8 mouse cellular contexts compared by ENCODE assay signal in the genomic region with DNA sequence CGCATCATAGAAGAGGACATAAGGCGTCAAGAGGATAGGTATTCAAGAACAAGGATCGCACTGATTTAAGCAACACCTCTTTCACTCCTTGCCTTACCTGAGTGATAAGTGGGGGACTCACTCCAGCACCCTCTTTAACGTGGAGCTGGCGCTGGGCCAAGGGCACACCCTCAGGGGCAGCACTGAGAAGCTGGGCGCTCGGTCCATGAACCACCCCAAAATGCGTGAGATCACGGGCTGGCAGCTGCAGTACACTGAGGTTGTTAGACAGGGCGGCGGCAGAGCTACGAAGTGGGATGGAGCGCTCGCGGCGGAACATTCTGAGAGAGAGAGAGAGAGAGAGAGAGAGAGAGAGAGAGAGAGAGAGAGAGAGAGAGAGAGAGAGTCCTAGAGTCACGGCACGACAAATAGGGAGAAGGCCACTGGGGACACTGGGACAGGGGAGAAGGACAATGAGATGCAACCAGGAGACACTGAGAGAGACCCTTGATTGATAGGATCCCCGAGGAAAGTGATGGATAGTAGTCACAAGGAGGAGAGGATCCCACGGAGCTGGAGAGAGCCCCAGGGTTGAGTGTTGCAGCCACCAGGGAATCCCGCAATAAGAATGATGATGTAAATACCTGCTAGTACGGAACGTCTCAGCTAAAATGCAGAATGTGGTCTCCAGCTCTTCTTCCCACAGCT. TPM values are rescaled to one million over a fixed set of nuclear protein-coding genes. Genes with fewer than 3 reads are reported as not detected.
DNase-seq lines count a peak whose midpoint lies in the region; ATAC-seq and TF ChIP-seq lines count a peak whose summit lies in the region.

No protein-coding gene starts in this region.

- 14% methylated on average over 23 of the region's 23 CpGs for WGBS in spleen, adult 2 months
- WGBS in heart, embryonic 16.5 days = 7% methylated on average over 23 of the region's 23 CpGs
- WGBS in liver, embryonic 16.5 days (ENCODE audit: insufficient replicate concordance) = 11% methylated on average over 23 of the region's 23 CpGs

- peak; percentile 47 for DNase-seq in cerebellum, adult 11-12 months
- no peak for DNase-seq in cerebellum, adult 9-10 months
- no peak for DNase-seq in spleen, adult 2 months (ENCODE audit: low read depth in 1 of 2, low spot score in 2 of 2)
- DNase-seq in spleen, adult 12 weeks (ENCODE audit: low spot score) = no peak
- DNase-seq in layer of hippocampus, postnatal 10 days (ENCODE audit: low spot score in 2 of 2) = no peak
- no peak for DNase-seq in layer of hippocampus, adult 11-12 months (ENCODE audit: low spot score)

- no peak overlapping the region for H3K27ac ChIP-seq in spleen, adult 2 months (ENCODE audit: insufficient read depth, low read length)
- H3K27ac ChIP-seq in heart, embryonic 16.5 days (ENCODE audit: low read length) = no peak overlapping the region
- H3K27ac ChIP-seq in liver, embryonic 16.5 days (ENCODE audit: low read length) = no peak overlapping the region

- peak overlapping the region; percentile 68 for H3K9ac ChIP-seq in heart, embryonic 16.5 days (ENCODE audit: low read length)
- H3K9ac ChIP-seq in liver, embryonic 16.5 days (ENCODE audit: low read depth, low read length) = no peak overlapping the region

- no peak for TF ChIP-seq CTCF in spleen, adult 2 months (IDR thresholded peaks at IDR 0.05; ENCODE audit: extremely low read depth, insufficient read depth, insufficient read length, insufficient replicate concordance)

- H3K4me3 ChIP-seq in spleen, adult 2 months (ENCODE audit: extremely low read depth, insufficient read depth, insufficient read length) = peak overlapping the region; percentile 62
- H3K4me3 ChIP-seq in heart, embryonic 16.5 days (ENCODE audit: low read length) = peak overlapping the region; percentile 61
- H3K4me3 ChIP-seq in liver, embryonic 16.5 days (ENCODE audit: low read depth, low read length) = peak overlapping the region; percentile 56

- TF ChIP-seq POLR2A in spleen, adult 2 months (IDR thresholded peaks at IDR 0.05; ENCODE audit: low read depth, low read length) = no peak

- peaks cover 2% of the 10 kb centered on the region; the same call in 1 of the 2 replicates for H3K4me1 ChIP-seq in spleen, adult 2 months (ENCODE audit: control insufficient read depth, insufficient read depth, insufficient read length)
- peaks cover 7% of the 10 kb centered on the region for H3K4me1 ChIP-seq in heart, embryonic 16.5 days (ENCODE audit: control insufficient read depth, insufficient read depth, low read length)
- H3K4me1 ChIP-seq in liver, embryonic 16.5 days (ENCODE audit: control insufficient read depth, low read depth, low read length) = peaks cover 6% of the 10 kb centered on the region

- ATAC-seq in heart, embryonic 16.5 days (replicated peaks; ENCODE audit: extremely low read depth, insufficient read depth, low FRiP score) = peak; percentile 1; the same call in 1 of the 2 replicates
- ATAC-seq in liver, embryonic 16.5 days (ENCODE audit: low read depth) = no peak

- 0 out of 2 replicates have a peak, but pooled peaks cover 1% of the 10 kb centered on the region for H3K27me3 ChIP-seq in spleen, adult 2 months (ENCODE audit: control insufficient read depth, insufficient read depth, low read length)
- H3K27me3 ChIP-seq in heart, embryonic 16.5 days (ENCODE audit: control insufficient read depth, insufficient read depth, low read length) = peaks cover 4% of the 10 kb centered on the region
- peaks cover 24% of the 10 kb centered on the region for H3K27me3 ChIP-seq in liver, embryonic 16.5 days (ENCODE audit: control insufficient read depth, insufficient read depth, low read depth, low read length)

- no peaks in the 10 kb centered on the region for H3K36me3 ChIP-seq in spleen, adult 2 months (ENCODE audit: control insufficient read depth, insufficient read depth, low read length)
- peaks cover 6% of the 10 kb centered on the region for H3K36me3 ChIP-seq in heart, embryonic 16.5 days (ENCODE audit: control insufficient read depth, insufficient read depth)
- H3K36me3 ChIP-seq in liver, embryonic 16.5 days (ENCODE audit: control insufficient read depth, insufficient read depth) = no peaks in the 10 kb centered on the region

- no peaks in the 10 kb centered on the region for H3K9me3 ChIP-seq in heart, embryonic 16.5 days (replicated peaks; ENCODE audit: control insufficient read depth, low read length)
- no peaks in the 10 kb centered on the region for H3K9me3 ChIP-seq in liver, embryonic 16.5 days (replicated peaks; ENCODE audit: control insufficient read depth, low read length)

- H3K4me2 ChIP-seq in heart, embryonic 16.5 days (ENCODE audit: low read depth, low read length) = peak overlapping the region; percentile 92
- peak overlapping the region; percentile 82 for H3K4me2 ChIP-seq in liver, embryonic 16.5 days (ENCODE audit: low read depth, low read length)

RNA-seq across cellular contexts. Expression of gene Wdr54, which starts 0.5 kb away (rescaled TPM):
- polyA plus RNA-seq in spleen, adult 2 months (2012; rRNA removed) = 0.77 and 1.6 TPM in 2 replicates
- polyA plus RNA-seq in heart, embryonic 16.5 days (2015; fragmentation: Nextera tagmentation; extraction: Ambion mirVana) = 3.8 and 5.4 TPM in 2 replicates
- polyA plus RNA-seq in liver, embryonic 16.5 days (2015; fragmentation: Nextera tagmentation; extraction: Ambion mirVana) = 0.39 and 0.85 TPM in 2 replicates
- total RNA-seq in layer of hippocampus, postnatal 10 days (2021) = 10 to 100 TPM; 21.5 to 28.1 TPM

RNA-seq across cellular contexts. Expression of gene 1700003E16Rik, which starts 0.5 kb away (rescaled TPM):
- 0.04 and 0.05 TPM in 2 replicates for polyA plus RNA-seq in spleen, adult 2 months (2012; rRNA removed)
- 1.5 and 2.2 TPM in 2 replicates for polyA plus RNA-seq in heart, embryonic 16.5 days (2015; fragmentation: Nextera tagmentation; extraction: Ambion mirVana)
- polyA plus RNA-seq in liver, embryonic 16.5 days (2015; fragmentation: Nextera tagmentation; extraction: Ambion mirVana) = 0.15 and 0.30 TPM in 2 replicates
- total RNA-seq in layer of hippocampus, postnatal 10 days (2021) = 10 to 100 TPM; 20.6 to 22.1 TPM

RNA-seq across cellular contexts. Expression of gene Dctn1, which starts 10.0 kb away (rescaled TPM):
- 69.0 and 85.6 TPM in 2 replicates for polyA plus RNA-seq in spleen, adult 2 months (2012; rRNA removed)
- polyA plus RNA-seq in heart, embryonic 16.5 days (2015; fragmentation: Nextera tagmentation; extraction: Ambion mirVana) = 76.9 and 78.1 TPM in 2 replicates
- 23.0 and 26.9 TPM in 2 replicates for polyA plus RNA-seq in liver, embryonic 16.5 days (2015; fragmentation: Nextera tagmentation; extraction: Ambion mirVana)
- total RNA-seq in layer of hippocampus, postnatal 10 days (2021) = 100 to 1,000 TPM; 360 to 362 TPM

RNA-seq across cellular contexts. Expression of gene Rtkn, which starts 20.4 kb away (rescaled TPM):
- 3.6 and 5.7 TPM in 2 replicates for polyA plus RNA-seq in spleen, adult 2 months (2012; rRNA removed)
- polyA plus RNA-seq in heart, embryonic 16.5 days (2015; fragmentation: Nextera tagmentation; extraction: Ambion mirVana) = 21.1 and 26.0 TPM in 2 replicates
- polyA plus RNA-seq in liver, embryonic 16.5 days (2015; fragmentation: Nextera tagmentation; extraction: Ambion mirVana) = 16.1 and 16.4 TPM in 2 replicates
- total RNA-seq in layer of hippocampus, postnatal 10 days (2021) = 10 to 100 TPM; 36.2 to 36.5 TPM

RNA-seq across cellular contexts. Expression of gene Ino80b, which starts 30.5 kb away (rescaled TPM):
- 27.1 and 53.4 TPM in 2 replicates for polyA plus RNA-seq in spleen, adult 2 months (2012; rRNA removed)
- polyA plus RNA-seq in heart, embryonic 16.5 days (2015; fragmentation: Nextera tagmentation; extraction: Ambion mirVana) = 7.4 and 8.1 TPM in 2 replicates
- polyA plus RNA-seq in liver, embryonic 16.5 days (2015; fragmentation: Nextera tagmentation; extraction: Ambion mirVana) = 4.1 and 5.2 TPM in 2 replicates
- 10 to 100 TPM; 21.6 to 22.6 TPM for total RNA-seq in layer of hippocampus, postnatal 10 days (2021)
